In the genomic region with DNA sequence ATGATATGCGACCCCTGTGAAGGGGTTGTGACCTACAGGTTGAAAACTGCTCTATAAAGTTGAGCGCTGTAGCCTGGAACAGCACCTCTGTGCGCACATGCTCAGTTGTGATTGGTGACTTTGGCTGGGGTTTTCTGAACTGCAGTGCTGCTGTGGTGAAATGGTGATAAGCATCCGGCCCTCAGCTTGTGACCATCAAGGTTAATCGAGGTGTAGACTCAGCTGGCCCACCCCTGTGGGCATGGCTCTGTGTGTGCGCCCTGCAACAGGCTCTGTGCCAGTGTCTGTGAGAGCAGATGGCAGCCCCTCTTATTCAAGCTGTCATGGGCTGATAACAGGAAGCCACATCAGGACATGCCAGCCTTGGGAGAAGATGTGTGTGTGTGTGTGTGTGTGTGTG, we compare ENCODE assay signal across 11 mouse cellular contexts. TPM values are rescaled to one million over a fixed set of nuclear protein-coding genes. Genes with fewer than 3 reads are reported as not detected.
DNase-seq lines count a peak whose midpoint lies in the region; ATAC-seq and TF ChIP-seq lines count a peak whose summit lies in the region.
"Had no signal": no experiment of that assay in that cellular context is flagged by ENCODE, and none has a peak within 500 bp of the region (broad histone marks: within the 10 kb centered on the region; RNA-seq: fewer than 3 reads in every experiment).

No protein-coding gene starts in this region.

- no peak overlapping the region for H3K27ac ChIP-seq in heart, adult 2 months
- H3K27ac ChIP-seq in liver, postnatal 0 days (ENCODE audit: low read depth): peak overlapping the region; percentile 88
- H3K27ac ChIP-seq: left cerebral cortex, adult 2 months had no signal

- no peak for TF ChIP-seq CTCF in heart, adult 2 months (IDR thresholded peaks at IDR 0.05)
- TF ChIP-seq CTCF in liver, postnatal 0 days (IDR thresholded peaks at IDR 0.05; ENCODE audit: low read depth): no peak

- no peaks in the 10 kb centered on the region for H3K9me3 ChIP-seq in erythroblast, embryonic 14.5 days (ENCODE audit: control insufficient read depth, low read length)
- H3K9me3 ChIP-seq in liver, postnatal 0 days (ENCODE audit: low read length): no peaks in the 10 kb centered on the region

- intact Hi-C loops in heart, adult 2 months (cut with DNase I): no loop called here

- H3K4me3 ChIP-seq in heart, adult 2 months: no peak overlapping the region
- H3K4me3 ChIP-seq in erythroblast, embryonic 14.5 days (replicated peaks): peak overlapping the region; percentile 5
- H3K4me3 ChIP-seq in liver, postnatal 0 days (ENCODE audit: low read depth, low read length): no peak overlapping the region
- H3K4me3 ChIP-seq: left cerebral cortex, adult 2 months had no signal

- peak; percentile 93 for ATAC-seq in liver, postnatal 0 days

- no peaks in the 10 kb centered on the region for H3K79me2 ChIP-seq in heart, adult 2 months (replicated peaks; ENCODE audit: control insufficient read depth, insufficient read depth, low read length)

- no peaks in the 10 kb centered on the region; the same call in 1 of the 2 replicates for H3K4me1 ChIP-seq in heart, adult 2 months (ENCODE audit: control insufficient read depth, insufficient read depth, low read length)
- H3K4me1 ChIP-seq in erythroblast, embryonic 14.5 days (ENCODE audit: control insufficient read depth): peaks cover 61% of the 10 kb centered on the region
- peaks cover 29% of the 10 kb centered on the region for H3K4me1 ChIP-seq in liver, postnatal 0 days (ENCODE audit: insufficient read depth)

- no peak for TF ChIP-seq EP300 in heart, adult 2 months (IDR thresholded peaks at IDR 0.05; ENCODE audit: insufficient read depth, low read depth, low read length)
- TF ChIP-seq EP300 in liver, postnatal 0 days (IDR thresholded peaks at IDR 0.05; ENCODE audit: low read depth): peak; percentile 95

- H3K27me3 ChIP-seq in heart, adult 2 months (ENCODE audit: control insufficient read depth, insufficient read depth, low read length): no peaks in the 10 kb centered on the region
- H3K27me3 ChIP-seq in erythroblast, embryonic 14.5 days (ENCODE audit: control insufficient read depth): no peaks in the 10 kb centered on the region
- no peaks in the 10 kb centered on the region for H3K27me3 ChIP-seq in liver, postnatal 0 days (ENCODE audit: insufficient read depth, low read length)

- peak overlapping the region; percentile 48 for H3K4me2 ChIP-seq in liver, postnatal 0 days (ENCODE audit: low read depth, low read length)

- H3K9ac ChIP-seq in heart, adult 2 months (ENCODE audit: low read depth, low read length): no peak overlapping the region
- no peak overlapping the region for H3K9ac ChIP-seq in liver, postnatal 0 days (replicated peaks)

- no peak for TF ChIP-seq POLR2A in heart, adult 2 months (IDR thresholded peaks at IDR 0.05; ENCODE audit: insufficient read depth, low read depth, low read length)

- WGBS in heart, adult 2 months: 68% methylated on average over 6 of the region's 6 CpGs
- WGBS in liver, postnatal 0 days (ENCODE audit: insufficient replicate concordance): 63% methylated on average over 6 of the region's 6 CpGs

- H3K36me3 ChIP-seq in heart, adult 2 months (ENCODE audit: control insufficient read depth, insufficient read depth, low read length): no peaks in the 10 kb centered on the region
- H3K36me3 ChIP-seq in erythroblast, embryonic 14.5 days (ENCODE audit: control insufficient read depth): peaks cover 96% of the 10 kb centered on the region
- H3K36me3 ChIP-seq in liver, postnatal 0 days (replicated peaks; ENCODE audit: insufficient read depth, low read length): peaks cover 78% of the 10 kb centered on the region

- peak; percentile 42 for DNase-seq in heart, postnatal 4 days
- DNase-seq in heart, adult 2 months: no peak
- DNase-seq in MN1 (ENCODE audit: low spot score): peak; percentile 36
- DNase-seq in liver, postnatal 0 days: peak; percentile 82
- no peak for DNase-seq in testis, postnatal 10 days (ENCODE audit: low spot score)
- no peak for DNase-seq in left cerebral cortex, adult 11 months (ENCODE audit: low spot score)
- DNase-seq in kidney, adult 18-20 months: no peak
- DNase-seq: lung, postnatal 4 days; thymus, postnatal 36 days had no signal

RNA-seq across cellular contexts. Expression of gene Igfals, which starts 6.8 kb away (rescaled TPM):
- 1 to 10 TPM; 2.9 to 3.5 TPM for total RNA-seq in heart, postnatal 4 days (2021)
- total RNA-seq in heart, adult 2 months (2021): 10 to 100 TPM; 11.7 to 12.7 TPM
- 6.4 and 9.2 TPM in 2 replicates for polyA plus RNA-seq in heart, adult 2 months (2012; rRNA removed)
- not detected in 2 replicates for polyA plus RNA-seq in erythroblast, embryonic 14.5 days (2012)
- 28.0 and 32.4 TPM in 2 replicates for polyA plus RNA-seq in liver, postnatal 0 days (2015; fragmentation: Nextera tagmentation; extraction: Ambion mirVana)
- total RNA-seq: left cerebral cortex, adult 2 months had no signal

RNA-seq across cellular contexts. Expression of gene Fahd1, which starts 8.8 kb away (rescaled TPM):
- 10 to 100 TPM; 50.3 to 53.0 TPM for total RNA-seq in heart, postnatal 4 days (2021)
- total RNA-seq in heart, adult 2 months (2021): 10 to 100 TPM; 80.3 to 81.5 TPM
- polyA plus RNA-seq in heart, adult 2 months (2012; rRNA removed): 42.7 and 50.8 TPM in 2 replicates
- 2.3 and 2.9 TPM in 2 replicates for polyA plus RNA-seq in erythroblast, embryonic 14.5 days (2012)
- polyA plus RNA-seq in liver, postnatal 0 days (2015; fragmentation: Nextera tagmentation; extraction: Ambion mirVana): 84.9 and 90.0 TPM in 2 replicates

RNA-seq across cellular contexts. Expression of gene Hagh, which starts 19.0 kb away (rescaled TPM):
- total RNA-seq in heart, postnatal 4 days (2021): 10 to 100 TPM; 77.6 to 82.3 TPM
- 10 to 100 TPM; 85.8 to 89.5 TPM for total RNA-seq in heart, adult 2 months (2021)
- 126 and 133 TPM in 2 replicates for polyA plus RNA-seq in heart, adult 2 months (2012; rRNA removed)
- polyA plus RNA-seq in erythroblast, embryonic 14.5 days (2012): 26.8 and 33.4 TPM in 2 replicates
- polyA plus RNA-seq in liver, postnatal 0 days (2015; fragmentation: Nextera tagmentation; extraction: Ambion mirVana): 233 and 241 TPM in 2 replicates

RNA-seq across cellular contexts. Expression of gene Nubp2, which starts 27.2 kb away (rescaled TPM):
- total RNA-seq in heart, postnatal 4 days (2021): 10 to 100 TPM; 25.6 to 27.0 TPM
- 10 to 100 TPM; 18.2 to 22.7 TPM for total RNA-seq in heart, adult 2 months (2021)
- 17.8 and 17.9 TPM in 2 replicates for polyA plus RNA-seq in heart, adult 2 months (2012; rRNA removed)
- 7.5 and 12.0 TPM in 2 replicates for polyA plus RNA-seq in erythroblast, embryonic 14.5 days (2012)
- polyA plus RNA-seq in liver, postnatal 0 days (2015; fragmentation: Nextera tagmentation; extraction: Ambion mirVana): 41.5 and 46.4 TPM in 2 replicates

RNA-seq across cellular contexts. Expression of gene Spsb3, which starts 27.5 kb away (rescaled TPM):
- total RNA-seq in heart, postnatal 4 days (2021): 10 to 100 TPM; 34.8 to 38.6 TPM
- total RNA-seq in heart, adult 2 months (2021): 10 to 100 TPM; 30.4 to 33.8 TPM
- polyA plus RNA-seq in heart, adult 2 months (2012; rRNA removed): 47.0 and 66.2 TPM in 2 replicates
- 9.2 and 10.3 TPM in 2 replicates for polyA plus RNA-seq in erythroblast, embryonic 14.5 days (2012)
- polyA plus RNA-seq in liver, postnatal 0 days (2015; fragmentation: Nextera tagmentation; extraction: Ambion mirVana): 43.5 and 45.5 TPM in 2 replicates

Comparison
In these comparisons a context has a peak if more than half of its experiments do, and no peak if none do; other contexts are left out.
1. DNase-seq: peak in heart, postnatal 4 days (single experiment), MN1 (single experiment) and liver, postnatal 0 days (single experiment); none in heart, adult 2 months (0 of 2), testis, postnatal 10 days (single experiment), left cerebral cortex, adult 11 months (single experiment) and kidney, adult 18-20 months (single experiment).
2. RNA of gene Fahd1, which starts 8.8 kb away (polyA plus RNA-seq): 84.9 to 90.0 TPM in liver, postnatal 0 days and 42.7 to 50.8 TPM in heart, adult 2 months; 2.3 to 2.9 TPM in erythroblast, embryonic 14.5 days; every median in the first group is over 10 times any median in the second.